Mouse (Mus musculus) adrenal gland, postnatal 25 days (tissue): ENCODE measurements around the gene Ccdc85c. TPM values are rescaled to one million over a fixed set of nuclear protein-coding genes. Genes with fewer than 3 reads are reported as not detected.
A peak's percentile ranks its signal among the peaks of the same experiment; 100 is the strongest.

Experiments used
- DNase-seq: peaks from one replicate; pipeline ENCODE4 v3.0.0; 2021; ENCODE audit warnings: mixed read lengths
- total RNA-seq: library from RNA; stranded (reverse); gene quantifications from 2 replicates; pipeline ENCODE4 v1.2.3, GENCODE M21; 2021

Ccdc85c gene
- total RNA-seq, 1 experiment from 2014 or later: 19.9 TPM

- DNase-seq: no peak
Measured at GRCm38 (mm10) chr12:108267653-108268052, 7.6 kb downstream of the Ccdc85c start.

GRCm38 (mm10) chr12:108265831-108266619 lies 9.2 kb downstream of the Ccdc85c start:
- DNase-seq: no peak

GRCm38 (mm10) chr12:108264918-108265317 lies 10.3 kb downstream of the Ccdc85c start:
- DNase-seq: no peak

GRCm38 (mm10) chr12:108260950-108261349 lies 14.3 kb downstream of the Ccdc85c start:
- DNase-seq: no peak

- no peak for DNase-seq
Measured at GRCm38 (mm10) chr12:108259322-108260049, 15.7 kb downstream of the Ccdc85c start.

GRCm38 (mm10) chr12:108256734-108257133 lies 18.5 kb downstream of the Ccdc85c start:
- no peak for DNase-seq

GRCm38 (mm10) chr12:108255960-108256359 lies 19.3 kb downstream of the Ccdc85c start:
- no peak for DNase-seq

- peak; percentile 58 for DNase-seq
Measured at GRCm38 (mm10) chr12:108255511-108255919, 19.7 kb downstream of the Ccdc85c start.

GRCm38 (mm10) chr12:108253042-108253441 lies 22.2 kb downstream of the Ccdc85c start:
- no peak for DNase-seq

GRCm38 (mm10) chr12:108251825-108252542 lies 23.2 kb downstream of the Ccdc85c start:
- DNase-seq: no peak

GRCm38 (mm10) chr12:108251034-108251792 lies 24.0 kb downstream of the Ccdc85c start:
- no peak for DNase-seq

GRCm38 (mm10) chr12:108249522-108249921 lies 25.7 kb downstream of the Ccdc85c start:
- peak; percentile 84 for DNase-seq

GRCm38 (mm10) chr12:108249019-108249418 lies 26.2 kb downstream of the Ccdc85c start:
- no peak for DNase-seq

GRCm38 (mm10) chr12:108246759-108247500 lies 28.3 kb downstream of the Ccdc85c start:
- no peak for DNase-seq

- DNase-seq: no peak
Measured at GRCm38 (mm10) chr12:108245579-108245978, 29.6 kb downstream of the Ccdc85c start.

GRCm38 (mm10) chr12:108244778-108245177 lies 30.4 kb downstream of the Ccdc85c start:
- DNase-seq: peak; percentile 80

- no peak for DNase-seq
Measured at GRCm38 (mm10) chr12:108242243-108242745, 32.9 kb downstream of the Ccdc85c start.

- DNase-seq: no peak
Measured at GRCm38 (mm10) chr12:108241626-108242025, 33.6 kb downstream of the Ccdc85c start.

- DNase-seq: no peak
Measured at GRCm38 (mm10) chr12:108240953-108241588, 34.2 kb downstream of the Ccdc85c start.

- DNase-seq: no peak
Measured at GRCm38 (mm10) chr12:108240401-108240890, 34.8 kb downstream of the Ccdc85c start.
